Mouse (Mus musculus) embryonic facial prominence, embryonic 12.5 days (tissue): Measurements from ENCODE around the gene Igsf6. TPM values are rescaled to one million over a fixed set of nuclear protein-coding genes. Genes with fewer than 3 reads are reported as not detected.
A peak's percentile ranks its signal among the peaks of the same experiment; 100 is the strongest.
"Not testable (repeated sequence)": the region's sequence is repeated elsewhere in the genome, so short reads cannot be mapped to it uniquely, and the experiment has no call there.

ENCODE experiments used
- ATAC-seq: fragments of 200-750 bp; cut with Nextera tagmentation; 2 replicates; pipeline ENCODE4 v1.8.0; 2017; ENCODE audit not compliant: insufficient number of reproducible peaks, insufficient read depth, low FRiP score, low TSS enrichment
- H3K27ac ChIP-seq: fragments of 300-500 bp; sonication (generic); 2 replicates; pipeline ENCODE4 v1.5.1; 2016; ENCODE audit warnings: mild to moderate bottlenecking
- H3K27me3 ChIP-seq: fragments of 300-500 bp; sonication (generic); 2 replicates; pipeline ENCODE4 v1.6.1; 2016; ENCODE audit warnings: mild to moderate bottlenecking, moderate library complexity
- H3K36me3 ChIP-seq: fragments of 300-500 bp; sonication (generic); 2 replicates; pipeline ENCODE4 v1.6.1; 2016; ENCODE audit warnings: mild to moderate bottlenecking
- H3K4me1 ChIP-seq: fragments of 300-500 bp; sonication (generic); 2 replicates; pipeline ENCODE4 v1.6.1; 2016
- H3K4me2 ChIP-seq: fragments of 300-500 bp; sonication (generic); replicated peaks from 2 replicates; pipeline ENCODE4 v1.6.1; 2016; ENCODE audit warnings: mild to moderate bottlenecking, moderate library complexity
- H3K4me3 ChIP-seq: fragments of 300-500 bp; sonication (generic); 2 replicates; pipeline ENCODE4 v1.5.1; 2016; ENCODE audit warnings: mild to moderate bottlenecking
- H3K9ac ChIP-seq: fragments of 300-500 bp; sonication (generic); 2 replicates; pipeline ENCODE4 v1.6.1; 2016; ENCODE audit warnings: mild to moderate bottlenecking, moderate library complexity
- H3K9me3 ChIP-seq: fragments of 300-500 bp; sonication (generic); 2 replicates; pipeline ENCODE4 v1.6.1; 2016; ENCODE audit warnings: mild to moderate bottlenecking, moderate library complexity
- WGBS: fragments of 180-500 bp; shearing (Covaris S2); methylation state at CpG from one replicate; pipeline ENCODE4 v1.1.7; 2016; 5-methylcytosine and 5-hydroxymethylcytosine counted together
- polyA plus RNA-seq: library from polyadenylated mRNA; unstranded; fragments of >200 nt; fragmentation: Nextera tagmentation; extraction: Ambion mirVana; gene quantifications from 2 replicates; pipeline ENCODE4 v1.2.1, GENCODE M21; 2016

Gene Igsf6
- polyA plus RNA-seq, 1 experiment from 2014 or later: 1.1 TPM

GRCm38 (mm10) chr7:121047624-121048023 is 26.7 kb downstream of the Igsf6 start:
- no peak for ATAC-seq
- WGBS: 93% methylated on average over 2 of the region's 2 CpGs
- Histone ChIP-seq H3K4me2 (no peak overlapping the region), H3K4me3 (no peak overlapping the region), H3K9ac (no peak overlapping the region), H3K9me3 (no peaks in the 10 kb centered on the region), H3K27ac (no peak overlapping the region), H3K4me1 (no peaks in the 10 kb centered on the region), H3K36me3 (peaks cover 12% of the 10 kb centered on the region; the same call in 1 of the 2 replicates), H3K27me3 (no peaks in the 10 kb centered on the region)

GRCm38 (mm10) chr7:121045671-121046453 is 28.5 kb downstream of the Igsf6 start:
- Histone ChIP-seq H3K4me2 (no peak overlapping the region), H3K9me3 (no peaks in the 10 kb centered on the region), H3K4me3 (no peak overlapping the region), H3K36me3 (peaks cover 4% of the 10 kb centered on the region; the same call in 1 of the 2 replicates), H3K27ac (no peak overlapping the region), H3K9ac (no peak overlapping the region), H3K27me3 (no peaks in the 10 kb centered on the region), H3K4me1 (no peaks in the 10 kb centered on the region)
- ATAC-seq: no peak
- 92% methylated on average over 6 of the region's 6 CpGs for WGBS

DNA sequence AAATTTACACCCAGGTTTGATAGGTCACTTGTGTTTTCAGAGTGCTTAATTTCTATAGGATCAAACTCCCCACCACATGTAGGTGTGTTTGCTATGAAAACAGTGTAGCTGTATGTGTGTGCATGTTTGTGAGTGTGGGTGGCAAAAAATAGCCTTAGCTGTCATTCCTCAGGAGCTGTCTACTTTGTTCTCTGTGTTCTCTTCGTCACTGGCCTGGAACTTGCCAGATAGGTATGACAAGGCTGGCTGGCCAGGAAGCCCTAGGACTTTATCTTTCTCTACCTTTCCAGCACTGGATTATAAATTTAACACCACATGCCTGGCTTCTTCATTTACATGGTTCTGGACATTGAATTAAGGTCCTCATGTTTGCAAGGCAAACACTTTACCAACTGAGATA is 30.1 kb downstream of the Igsf6 start:
- no peak overlapping the region for H3K27ac ChIP-seq
- WGBS: 86% methylated on average over 1 of the region's 1 CpGs
- no peaks in the 10 kb centered on the region for H3K4me1 ChIP-seq
- H3K27me3 ChIP-seq: no peaks in the 10 kb centered on the region
- no peak for ATAC-seq
- no peaks in the 10 kb centered on the region for H3K9me3 ChIP-seq
- H3K4me3 ChIP-seq: no peak overlapping the region
- 0 out of 2 replicates have a peak, but pooled peaks cover 4% of the 10 kb centered on the region for H3K36me3 ChIP-seq
- no peak overlapping the region for H3K9ac ChIP-seq
- H3K4me2 ChIP-seq: no peak overlapping the region

GRCm38 (mm10) chr7:121043510-121043909 is 30.9 kb downstream of the Igsf6 start:
- ATAC-seq: no peak
- Histone ChIP-seq H3K9me3 (no peaks in the 10 kb centered on the region), H3K27me3 (no peaks in the 10 kb centered on the region), H3K36me3 (0 out of 2 replicates have a peak, but pooled peaks cover 3% of the 10 kb centered on the region), H3K27ac (no peak overlapping the region), H3K4me3 (no peak overlapping the region), H3K9ac (no peak overlapping the region), H3K4me2 (no peak overlapping the region), H3K4me1 (no peaks in the 10 kb centered on the region)
- 96% methylated on average over 1 of the region's 1 CpGs for WGBS

GRCm38 (mm10) chr7:121043004-121043403 is 31.4 kb downstream of the Igsf6 start:
- Histone ChIP-seq H3K9me3 (no peaks in the 10 kb centered on the region), H3K27me3 (no peaks in the 10 kb centered on the region), H3K27ac (no peak overlapping the region), H3K4me3 (no peak overlapping the region), H3K9ac (no peak overlapping the region), H3K4me2 (no peak overlapping the region), H3K4me1 (no peaks in the 10 kb centered on the region), H3K36me3 (no peaks in the 10 kb centered on the region)
- no peak for ATAC-seq
- WGBS: 96% methylated on average over 3 of the region's 3 CpGs

DNA sequence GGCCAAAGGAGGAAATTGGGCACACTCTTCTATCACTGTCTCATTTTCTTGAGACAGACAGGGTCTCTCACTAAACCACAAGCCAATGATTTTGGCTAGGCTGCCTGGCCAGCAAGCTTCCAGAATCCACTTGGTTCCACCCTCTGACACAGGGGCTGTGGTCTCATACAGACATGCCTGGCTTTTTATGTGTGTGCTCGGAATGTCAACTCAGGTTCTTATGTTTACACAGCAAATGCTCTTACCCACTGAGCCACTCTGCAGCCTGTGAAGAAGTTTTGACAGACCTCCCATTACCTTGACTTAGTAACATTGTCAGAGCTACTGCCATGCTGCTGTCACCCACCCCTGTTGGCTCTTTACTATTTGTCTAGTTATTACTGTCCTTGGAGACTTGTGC is 32.4 kb downstream of the Igsf6 start:
- ATAC-seq: no peak
- Histone ChIP-seq H3K4me2 (no peak overlapping the region), H3K27ac (no peak overlapping the region), H3K4me1 (peaks cover 5% of the 10 kb centered on the region), H3K4me3 (no peak overlapping the region), H3K27me3 (no peaks in the 10 kb centered on the region), H3K9me3 (no peaks in the 10 kb centered on the region), H3K36me3 (no peaks in the 10 kb centered on the region), H3K9ac (no peak overlapping the region)
- WGBS: 71% methylated on average over 1 of the region's 1 CpGs

DNA sequence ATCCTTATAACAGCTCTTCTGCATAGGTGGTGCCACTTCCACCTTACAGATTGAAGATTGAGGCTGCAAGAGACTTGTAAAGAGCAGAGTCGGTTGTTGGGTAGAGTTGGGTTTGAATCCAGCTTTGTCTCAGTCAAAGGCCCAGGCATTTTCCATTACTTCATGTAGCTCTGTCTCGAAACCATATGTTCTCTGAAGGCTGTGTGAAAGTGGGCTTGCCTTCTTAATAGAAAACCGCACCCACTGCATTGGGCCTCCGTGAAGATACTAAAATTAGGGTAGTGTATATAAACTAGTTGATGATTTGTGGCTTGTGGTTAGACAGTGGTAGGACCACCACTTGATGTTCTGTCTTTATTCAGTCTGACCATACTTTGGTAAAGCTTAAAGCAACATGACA is 33.8 kb downstream of the Igsf6 start:
- no peaks in the 10 kb centered on the region for H3K9me3 ChIP-seq
- H3K4me3 ChIP-seq: no peak overlapping the region
- H3K36me3 ChIP-seq: no peaks in the 10 kb centered on the region
- WGBS: 89% methylated on average over 4 of the region's 4 CpGs
- H3K27me3 ChIP-seq: no peaks in the 10 kb centered on the region
- H3K4me2 ChIP-seq: no peak overlapping the region
- no peak overlapping the region for H3K27ac ChIP-seq
- no peak overlapping the region for H3K9ac ChIP-seq
- H3K4me1 ChIP-seq: peaks cover 16% of the 10 kb centered on the region
- ATAC-seq: no peak

DNA sequence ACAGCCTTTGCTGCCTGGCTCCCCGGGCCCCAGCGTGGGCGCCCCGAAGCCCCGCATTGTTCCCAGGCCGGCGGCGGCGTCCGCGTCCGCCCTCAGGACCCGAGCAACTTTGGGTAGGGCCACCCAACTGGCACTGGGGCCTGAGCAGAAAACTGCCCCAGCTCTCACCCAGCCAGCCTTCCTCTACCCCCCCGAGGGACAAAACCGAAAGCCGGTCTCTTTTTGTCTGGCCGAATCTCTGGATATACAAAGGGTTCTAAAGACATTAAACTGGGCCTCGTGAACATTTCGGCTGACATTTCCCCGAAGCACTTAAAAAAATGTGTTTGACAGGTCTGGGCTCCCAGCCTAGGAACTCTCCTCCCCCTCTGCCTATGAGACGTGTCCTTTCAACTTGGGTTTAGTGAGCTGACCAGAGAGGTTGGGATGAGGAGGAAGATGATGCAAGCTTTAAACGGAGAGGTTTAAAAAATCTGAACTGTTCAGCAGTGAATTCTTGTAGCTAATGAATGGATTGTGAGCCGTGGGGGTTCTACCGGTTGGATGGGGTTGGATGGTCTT is 39.1 kb downstream of the Igsf6 start:
- peak overlapping the region; percentile 99 for H3K27ac ChIP-seq
- peak overlapping the region; percentile 87 for H3K4me3 ChIP-seq
- H3K36me3 ChIP-seq: no peaks in the 10 kb centered on the region
- H3K9ac ChIP-seq: peak overlapping the region; percentile 99
- no peaks in the 10 kb centered on the region for H3K9me3 ChIP-seq
- ATAC-seq: no peak
- under 1% methylated on average over 24 of the region's 24 CpGs for WGBS
- H3K27me3 ChIP-seq: 0 out of 2 replicates have a peak, but pooled peaks cover 3% of the 10 kb centered on the region
- H3K4me2 ChIP-seq: peak overlapping the region; percentile 74
- H3K4me1 ChIP-seq: peaks cover 16% of the 10 kb centered on the region

DNA sequence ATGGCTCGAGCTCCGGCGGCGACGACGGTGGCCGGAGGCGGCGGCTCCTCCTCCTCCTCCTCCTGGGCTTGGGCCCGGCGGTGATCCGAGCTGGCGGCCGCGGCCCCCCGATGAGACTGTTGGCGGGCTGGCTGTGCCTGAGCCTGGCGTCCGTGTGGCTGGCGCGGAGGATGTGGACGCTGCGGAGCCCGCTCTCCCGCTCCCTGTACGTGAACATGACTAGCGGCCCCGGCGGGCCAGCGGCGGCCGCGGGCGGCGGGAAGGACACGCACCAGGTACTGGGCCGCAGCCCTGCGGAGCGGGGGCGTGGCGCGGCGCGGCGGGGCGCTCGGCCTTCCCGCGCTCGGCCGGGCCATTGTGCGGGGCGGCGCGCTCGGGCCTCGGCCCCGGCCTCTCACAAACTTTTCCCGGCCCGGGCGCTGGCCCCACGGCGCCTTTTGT is 39.7 kb downstream of the Igsf6 start:
- H3K9ac ChIP-seq: peak overlapping the region; percentile 99
- peak overlapping the region; percentile 74 for H3K4me2 ChIP-seq
- under 1% methylated on average over 50 of the region's 63 CpGs for WGBS
- ATAC-seq: peak; percentile 76
- peak overlapping the region; percentile 99 for H3K27ac ChIP-seq
- H3K27me3 ChIP-seq: 0 out of 2 replicates have a peak, but pooled peaks cover 3% of the 10 kb centered on the region
- H3K4me1 ChIP-seq: peaks cover 16% of the 10 kb centered on the region
- H3K9me3 ChIP-seq: no peaks in the 10 kb centered on the region
- peak overlapping the region; percentile 87 for H3K4me3 ChIP-seq
- H3K36me3 ChIP-seq: no peaks in the 10 kb centered on the region

- WGBS: 2% methylated on average over 38 of the region's 43 CpGs
- no peaks in the 10 kb centered on the region for H3K9me3 ChIP-seq
Observed at GRCm38 (mm10) chr7:121033856-121034652, 40.3 kb downstream of the Igsf6 start, which contains the start of gene Mettl9. Mettl9 (plus strand) TSS chr7:121034445.

GRCm38 (mm10) chr7:121029947-121030346 is 44.4 kb downstream of the Igsf6 start:
- ATAC-seq, H3K4me2 ChIP-seq, H3K9me3 ChIP-seq: not testable (repeated sequence)

More at GRCm38 (mm10) chr7:121033856-121034652, 40.3 kb downstream of the Igsf6 start, which contains the start of gene Mettl9:
- Histone ChIP-seq H3K4me1 (peaks cover 16% of the 10 kb centered on the region), H3K27me3 (0 out of 2 replicates have a peak, but pooled peaks cover 3% of the 10 kb centered on the region), H3K4me2 (peak within 1 kb of the TSS; percentile 74), H3K36me3 (no peaks in the 10 kb centered on the region), H3K9ac (peak within 1 kb of the TSS; percentile 99), H3K27ac (peak within 1 kb of the TSS; percentile 99), H3K4me3 (peak within 1 kb of the TSS; percentile 87)
- peak; percentile 97 for ATAC-seq

More at GRCm38 (mm10) chr7:121029947-121030346, 44.4 kb downstream of the Igsf6 start:
- not testable (repeated sequence) for H3K4me1 ChIP-seq, H3K4me3 ChIP-seq, H3K27me3 ChIP-seq, H3K36me3 ChIP-seq, H3K9ac ChIP-seq, H3K27ac ChIP-seq
